Mouse (Mus musculus) right cerebral cortex, adult 2 months (tissue): ENCODE results near the gene Acbd4.

Experiments
- DNase-seq, 2 experiments: peaks; one replicate each; pipeline ENCODE4 v3.0.0; 2021 to 2022; ENCODE audit warnings: low spot score in 2 of 2

Acbd4 gene

DNA sequence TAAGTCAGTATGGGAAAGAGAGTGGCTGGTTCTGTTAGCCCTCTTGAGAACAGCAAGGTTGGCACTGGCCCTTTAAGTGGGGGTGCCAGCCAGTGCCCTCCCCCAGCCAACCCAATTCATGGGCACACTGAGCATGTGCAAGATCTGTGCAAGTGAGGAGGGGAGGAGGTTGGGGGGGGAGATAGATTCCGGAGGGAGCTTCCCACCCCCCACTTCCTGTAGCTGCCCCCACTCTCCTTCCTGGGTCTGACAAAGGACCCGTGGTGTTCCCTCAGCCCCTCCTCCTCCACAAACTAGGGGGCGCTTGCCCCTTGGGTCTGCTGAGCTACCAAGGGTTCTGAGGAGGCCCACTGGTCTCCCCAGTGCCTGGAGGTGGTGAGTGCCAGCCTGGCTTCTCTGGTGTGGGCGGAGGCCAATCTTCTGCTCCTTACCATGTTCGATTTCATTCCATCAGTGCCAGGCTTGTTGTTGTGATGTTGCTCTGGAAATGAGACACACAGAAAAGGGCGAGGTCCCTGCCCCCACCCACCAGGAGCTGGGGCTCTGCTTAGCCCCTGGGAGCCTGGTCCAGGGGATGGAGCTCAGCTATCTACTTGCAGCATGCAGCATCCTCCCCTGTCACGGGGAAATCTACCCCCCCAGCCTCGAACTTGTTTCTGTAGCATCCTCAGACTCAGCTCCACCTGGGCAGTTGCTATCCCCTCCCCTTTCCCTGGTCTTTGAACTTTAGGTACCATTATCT, 41.1 kb downstream of the Acbd4 start:
- DNase-seq, result peak; percentile 86 to 89

DNA sequence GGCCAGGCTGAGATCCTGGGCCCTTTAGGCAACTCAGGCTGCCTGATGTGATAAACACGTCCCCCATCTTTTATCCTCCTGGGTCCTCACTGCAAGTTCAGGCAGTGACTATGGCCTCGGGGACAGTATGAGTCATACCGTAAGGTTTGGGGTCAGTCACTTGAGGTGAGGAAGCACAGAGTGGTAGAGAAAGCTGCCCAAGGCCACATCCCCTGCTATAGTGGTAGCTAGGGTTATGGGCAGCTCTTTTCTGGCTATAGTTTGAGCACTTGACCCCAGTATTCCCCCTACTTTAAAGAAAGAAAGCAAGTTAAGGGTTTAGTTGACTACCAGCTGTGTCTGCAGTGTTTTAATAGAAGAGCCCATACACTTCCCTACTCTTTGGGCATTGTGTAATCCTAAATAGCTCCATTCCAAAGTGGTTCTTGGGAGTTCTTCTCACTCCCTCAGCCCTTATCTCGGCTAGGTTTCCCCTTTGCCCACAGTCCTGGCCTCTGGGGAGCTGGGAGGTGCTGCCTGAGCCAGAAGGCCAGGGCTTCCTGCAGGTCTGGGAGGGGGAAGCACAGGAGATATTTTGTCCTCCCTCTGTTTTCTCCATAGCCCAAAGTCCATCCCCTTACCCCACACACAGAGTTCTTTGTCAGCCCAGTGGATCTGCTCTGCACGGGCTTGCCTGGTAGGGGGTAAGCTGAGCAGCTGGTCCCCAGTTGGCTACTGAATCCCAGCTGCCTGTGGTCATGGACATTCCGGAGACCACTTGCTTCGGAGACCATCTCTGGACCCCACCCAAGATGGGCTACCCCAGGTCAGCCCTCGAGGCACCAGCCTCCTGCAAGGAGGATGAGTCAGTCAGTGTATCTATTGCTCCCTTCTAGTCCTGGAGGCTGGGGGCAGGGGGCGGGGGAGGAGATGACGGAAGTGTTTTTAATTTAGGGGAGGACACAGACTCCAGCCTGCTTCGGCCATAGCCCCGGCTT, 43.1 kb downstream of the Acbd4 start:
- DNase-seq, result no peak

DNA sequence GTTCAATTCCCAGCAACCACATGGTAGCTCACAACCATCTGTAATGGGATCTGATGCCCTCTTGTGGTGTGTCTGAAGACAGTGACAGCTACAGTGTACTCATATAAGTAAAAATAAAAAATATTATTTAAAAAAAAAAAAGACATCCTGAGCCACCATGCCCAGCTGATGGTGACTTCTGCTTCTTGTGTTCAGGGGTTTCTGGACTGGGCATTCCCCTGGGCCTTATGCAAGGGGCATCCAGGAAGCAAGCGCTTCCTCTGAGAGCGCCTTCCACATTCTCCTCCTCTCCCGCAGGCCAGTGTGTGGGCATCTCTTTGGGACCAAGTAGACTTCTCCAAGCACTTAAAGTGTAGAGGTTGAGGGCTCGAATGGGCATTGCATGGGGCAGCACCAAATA, 44.9 kb downstream of the Acbd4 start:
- DNase-seq, result no peak

- no peak for DNase-seq
These were observed 46.3 kb downstream of the Acbd4 start for GRCm38 (mm10) chr11:103147766-103148165.

- no peak for DNase-seq
These were observed 48.3 kb downstream of the Acbd4 start for GRCm38 (mm10) chr11:103149771-103150170.

DNA sequence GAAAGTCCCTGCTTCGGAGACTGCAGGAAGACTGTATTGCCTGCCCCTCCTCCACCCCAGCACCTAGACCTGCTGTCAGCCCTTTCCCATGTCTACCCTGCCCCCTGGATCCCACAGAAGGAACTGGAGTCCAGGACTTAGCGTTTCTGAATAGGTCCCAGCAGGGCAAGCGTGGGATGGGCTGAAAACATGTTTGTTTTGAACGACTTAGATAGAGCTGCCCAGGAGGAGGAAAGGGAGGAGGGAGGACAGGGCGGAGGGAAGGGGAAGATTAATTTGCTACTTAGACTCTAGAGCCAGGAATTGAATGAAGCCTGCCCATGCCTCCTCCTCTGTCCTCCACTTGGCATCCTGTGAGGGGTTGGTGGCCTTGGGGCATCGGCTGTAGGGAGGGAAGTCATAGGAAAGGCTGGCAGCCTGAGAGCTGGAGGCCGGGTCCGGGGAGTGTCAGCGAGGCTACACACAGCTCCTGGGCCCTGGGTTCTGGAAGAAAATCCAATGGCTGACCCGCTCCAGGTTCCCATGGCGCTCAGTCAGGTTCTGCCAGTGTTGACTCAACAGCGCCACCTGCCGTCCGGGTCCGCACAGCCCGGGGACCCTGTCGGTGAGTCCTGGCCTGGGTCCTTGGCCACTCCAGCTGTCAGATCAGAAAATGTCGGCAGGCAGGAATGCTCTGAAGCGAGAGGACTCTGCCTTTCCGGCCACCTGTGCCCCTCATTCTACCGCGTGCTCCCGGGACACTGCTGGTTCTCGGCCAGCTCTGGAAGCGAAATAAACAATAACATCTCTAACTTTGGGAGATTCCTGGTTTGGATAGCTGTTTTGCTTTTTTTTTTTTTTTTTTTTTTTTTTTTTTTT, 57.4 kb downstream of the Acbd4 start:
- DNase-seq, result peak; percentile 95

GRCm38 (mm10) chr11:103160738-103161137, 59.3 kb downstream of the Acbd4 start:
- DNase-seq, result no peak

GRCm38 (mm10) chr11:103161449-103161848, 60.0 kb downstream of the Acbd4 start:
- DNase-seq, result no peak
